ENCODE assay signal across 17 mouse cellular contexts in genomic region chr14:18242638-18243130, GRCm38 (mm10).
"Had no signal": no experiment of that assay in that cellular context is flagged by ENCODE, and none has a peak within 500 bp of the region (broad histone marks: within the 10 kb centered on the region; RNA-seq: fewer than 3 reads in every experiment).

No protein-coding gene starts in this region.

- H3K9ac ChIP-seq: kidney, embryonic 15.5 days; liver, embryonic 13.5 days; neural tube, embryonic 12.5 days; neural tube, embryonic 15.5 days; stomach, embryonic 15.5 days had no signal

- H3K27me3 ChIP-seq: kidney, embryonic 15.5 days; liver, embryonic 13.5 days; neural tube, embryonic 12.5 days; neural tube, embryonic 15.5 days; stomach, embryonic 15.5 days had no signal

- H3K4me2 ChIP-seq: kidney, embryonic 15.5 days; liver, embryonic 13.5 days; midbrain, embryonic 11.5 days; neural tube, embryonic 12.5 days; neural tube, embryonic 15.5 days; stomach, embryonic 15.5 days had no signal

- H3K4me3 ChIP-seq: kidney, embryonic 15.5 days; left cerebral cortex, adult 2 months; liver, embryonic 13.5 days; megakaryocyte, embryonic 14.5 days; neural tube, embryonic 12.5 days; neural tube, embryonic 15.5 days; stomach, embryonic 15.5 days had no signal

- DNase-seq: kidney, adult 8-10 months; kidney, postnatal 10 days; kidney, postnatal 36 days; layer of hippocampus, postnatal 36 days; liver, embryonic 13.5 days; lung, adult 2 months; midbrain, embryonic 14.5 days; right cerebral cortex, adult 18-20 months; right cerebral cortex, postnatal 25 days; spleen, adult 18-20 months had no signal

- H3K4me1 ChIP-seq: neural tube, embryonic 12.5 days had no signal

- H3K27ac ChIP-seq: kidney, embryonic 15.5 days; left cerebral cortex, adult 2 months; liver, embryonic 13.5 days; neural tube, embryonic 12.5 days; neural tube, embryonic 15.5 days; stomach, embryonic 15.5 days had no signal

- H3K9me3 ChIP-seq: kidney, embryonic 15.5 days; liver, embryonic 13.5 days; megakaryocyte, embryonic 14.5 days; neural tube, embryonic 12.5 days; neural tube, embryonic 15.5 days; stomach, embryonic 15.5 days had no signal

- H3K36me3 ChIP-seq: kidney, embryonic 15.5 days; liver, embryonic 13.5 days; neural tube, embryonic 12.5 days; neural tube, embryonic 15.5 days; stomach, embryonic 15.5 days had no signal
